Mouse (Mus musculus): ENCODE measurements around the gene Steap1.

Steap1 gene
- long read RNA-seq, experiment 1, transcript Steap1-201 (5 exons, 1,230 nt): major isoform, 102 of 115 reads
- long read RNA-seq, experiment 1, partial matches to known transcripts: 10 of 115 reads
- long read RNA-seq, experiment 1, other reads (novel, unspliced or antisense): 3 of 115 reads
- long read RNA-seq, experiment 2, transcript Steap1-201 (5 exons, 1,230 nt): major isoform, 170 of 183 reads
- long read RNA-seq, experiment 2, partial matches to known transcripts: 9 of 183 reads
- long read RNA-seq, experiment 2, other reads (novel, unspliced or antisense): 4 of 183 reads

DNA sequence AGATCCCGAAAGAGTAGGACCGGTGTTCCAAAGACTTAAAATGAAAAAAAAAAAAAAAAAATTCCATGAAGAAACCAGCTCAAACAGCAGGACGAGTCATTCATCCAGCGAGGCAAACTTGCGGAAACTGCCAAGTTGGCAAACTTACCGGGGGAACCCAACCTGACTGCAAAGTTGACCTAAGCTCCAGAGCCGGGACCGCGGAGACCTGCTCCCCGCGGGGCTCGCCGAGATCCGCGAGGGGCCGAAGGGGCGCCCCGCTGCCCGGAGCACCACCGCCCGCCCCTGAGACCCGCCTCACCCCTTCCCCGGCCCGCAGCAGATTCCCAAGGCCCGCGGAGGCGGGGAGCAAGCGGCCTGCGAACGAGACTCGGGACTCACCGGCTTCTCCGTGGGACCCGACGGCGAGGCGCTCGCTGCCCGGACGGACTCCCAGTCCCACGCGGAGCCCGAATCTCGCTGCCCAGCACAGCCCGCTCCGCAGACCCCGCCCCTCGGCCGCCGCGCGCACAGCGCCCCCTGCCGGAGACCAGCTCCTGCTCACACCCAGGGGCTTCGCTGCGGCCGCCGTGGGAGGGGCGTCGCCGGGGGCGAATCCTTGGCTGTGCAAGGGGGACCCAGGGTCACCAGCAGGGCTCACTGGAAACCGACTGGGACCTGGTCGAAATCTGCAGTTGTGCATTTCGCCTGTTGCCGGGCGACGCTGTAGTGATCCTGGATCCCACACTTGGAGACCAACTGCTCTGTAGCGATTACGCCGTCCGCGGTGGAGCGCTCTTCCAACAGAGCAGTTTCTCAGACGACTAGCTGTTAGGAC, at the start of gene Steap1:
Gene Steap1 (minus strand): TSS at position 461 of the 817 bp plus-strand sequence.
- intact Hi-C loops (cut with DNase I): loop anchor here (1.0 to 2.0 kb wide), 2 partner anchors 102 to 255 kb away; no protein-coding TSS in a partner anchor

DNA sequence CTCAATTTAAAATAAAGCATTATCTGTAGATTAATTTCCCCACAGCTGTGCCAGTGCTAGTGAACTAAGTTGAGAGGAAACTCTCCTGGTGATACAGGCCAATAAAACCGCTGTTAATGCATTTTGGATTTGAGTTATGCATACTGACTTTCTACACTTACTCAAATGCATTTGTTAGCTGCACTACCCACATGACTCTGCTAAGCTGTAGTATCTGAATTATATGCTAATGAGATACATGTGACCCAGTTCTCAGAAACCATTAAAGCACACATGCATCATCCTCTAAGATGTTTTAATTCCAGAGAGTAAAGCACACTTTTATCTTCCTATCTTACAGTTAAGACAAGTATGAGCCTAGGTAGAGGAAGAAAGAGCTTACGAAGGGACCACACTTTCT, 38.0 kb upstream of the Steap1 start:
- intact Hi-C loops (cut with DNase I): no loop called here

DNA sequence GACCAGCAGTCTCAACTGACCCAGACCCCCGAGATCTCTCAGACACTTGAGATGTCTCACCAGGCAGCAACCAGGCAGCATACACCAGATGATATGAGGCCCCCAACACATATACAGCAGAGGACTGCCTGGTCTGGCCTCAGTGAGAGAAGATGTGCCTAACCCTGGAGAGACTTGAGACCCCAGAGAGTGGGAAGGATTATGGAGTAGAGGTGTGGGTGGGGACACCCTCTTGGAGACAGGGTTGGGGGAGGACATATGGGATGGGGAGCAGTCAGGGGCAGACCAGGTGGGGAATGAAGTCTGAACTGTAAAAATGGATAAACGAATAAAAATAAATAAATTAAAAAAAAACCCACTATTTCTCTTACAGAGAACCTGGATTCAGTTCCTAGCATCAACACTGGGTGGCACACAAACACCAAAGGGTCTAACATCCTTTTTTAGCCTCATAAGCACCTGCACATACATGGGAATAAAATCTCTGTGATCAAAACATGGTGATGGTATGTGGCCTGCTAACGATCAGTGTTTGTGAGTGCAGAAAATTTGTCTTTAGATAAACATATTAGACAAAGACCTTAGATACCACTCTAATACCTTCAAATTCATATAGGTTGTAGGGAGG, 7.4 kb upstream of the Steap1 start:
- intact Hi-C loops (cut with DNase I): no loop called here

DNA sequence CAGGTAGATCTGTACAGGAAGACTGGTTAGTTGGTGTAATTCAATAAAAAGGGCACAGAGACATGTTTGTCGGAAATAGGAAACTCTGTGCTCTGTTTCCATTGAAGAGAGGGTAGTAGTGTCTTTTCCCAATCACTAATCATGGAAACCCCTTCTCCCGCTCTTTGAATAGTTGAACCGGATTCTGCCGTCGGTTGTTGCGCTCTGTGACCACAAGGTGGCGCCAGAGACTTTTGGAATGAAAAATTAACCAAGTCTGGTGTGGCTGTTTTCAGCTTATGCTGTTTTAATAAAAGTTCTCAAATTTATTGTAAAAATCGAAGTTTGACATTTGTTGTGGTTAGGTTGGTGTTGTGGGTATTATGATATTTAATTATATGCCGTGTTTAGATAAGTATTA, 5.9 kb upstream of the Steap1 start:
- intact Hi-C loops (cut with DNase I): no loop called here

DNA sequence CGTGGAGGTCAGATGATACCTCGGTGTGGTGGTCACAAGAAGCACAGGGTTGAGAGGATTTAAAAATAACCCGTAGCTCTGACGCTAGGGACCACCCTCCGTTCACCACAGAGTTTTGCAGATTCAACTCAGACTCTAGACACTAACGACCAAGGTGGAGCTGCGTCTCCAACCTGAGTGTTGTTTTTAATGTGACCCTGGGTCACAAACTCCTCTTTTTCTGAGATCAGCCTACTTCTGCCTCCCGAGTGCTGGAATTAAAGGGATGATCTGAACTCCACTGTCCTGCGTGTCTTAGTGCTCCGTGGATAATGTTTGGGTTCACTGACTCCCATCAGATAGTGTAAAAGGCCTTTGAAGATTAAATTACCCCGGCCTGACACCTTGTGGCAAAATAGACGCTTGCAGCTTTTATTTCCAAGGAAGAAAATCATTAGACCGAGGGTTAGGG, 671 bp upstream of the Steap1 start:
- intact Hi-C loops (cut with DNase I): loop anchor here (1.0 to 2.0 kb wide), 2 partner anchors 103 to 255 kb away; no protein-coding TSS in a partner anchor

DNA sequence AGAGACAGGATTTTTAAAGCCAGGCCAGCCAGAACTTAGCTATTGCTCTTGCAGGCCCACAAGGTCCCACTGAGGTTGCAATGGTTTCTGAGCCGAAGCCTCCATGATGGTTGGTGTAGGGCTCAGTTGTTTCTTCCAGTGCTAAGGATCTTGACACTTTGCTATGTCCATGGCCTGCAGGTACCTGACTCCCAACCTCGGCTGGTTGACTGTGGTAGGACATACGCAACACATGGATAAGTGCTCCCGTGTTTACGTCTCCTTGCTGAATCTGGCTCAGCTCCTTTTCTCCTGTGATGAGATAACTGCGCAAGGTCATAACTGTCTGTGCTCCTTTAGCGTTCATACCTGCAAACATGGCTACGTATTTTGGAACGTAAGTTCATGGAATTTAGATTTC, 14.7 kb downstream of the Steap1 start:
- intact Hi-C loops (cut with DNase I): loop anchor here (5.0 kb wide), 1 partner anchor 87 kb away; no protein-coding TSS in a partner anchor

DNA sequence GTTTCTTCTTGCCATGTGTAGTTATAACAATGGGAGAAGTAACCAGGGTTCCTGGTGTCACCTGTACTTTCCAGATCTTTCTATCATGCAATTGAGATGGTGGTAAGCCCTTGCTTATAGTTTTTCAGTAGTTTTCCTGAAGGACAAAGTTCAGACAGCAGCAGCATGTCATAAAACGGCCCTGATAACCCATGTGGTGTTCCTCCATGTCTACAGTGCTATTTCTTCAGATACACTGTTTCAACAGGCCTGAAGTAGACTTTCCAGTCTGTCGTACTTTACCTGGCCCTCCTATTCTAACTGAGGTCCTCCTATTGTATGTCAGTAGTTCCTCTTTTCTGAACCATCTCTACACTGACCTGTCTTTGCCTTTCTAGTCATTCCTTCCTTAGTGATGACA, 16.3 kb downstream of the Steap1 start:
- intact Hi-C loops (cut with DNase I): loop anchor here (5.0 kb wide), 1 partner anchor 86 kb away; no protein-coding TSS in a partner anchor

DNA sequence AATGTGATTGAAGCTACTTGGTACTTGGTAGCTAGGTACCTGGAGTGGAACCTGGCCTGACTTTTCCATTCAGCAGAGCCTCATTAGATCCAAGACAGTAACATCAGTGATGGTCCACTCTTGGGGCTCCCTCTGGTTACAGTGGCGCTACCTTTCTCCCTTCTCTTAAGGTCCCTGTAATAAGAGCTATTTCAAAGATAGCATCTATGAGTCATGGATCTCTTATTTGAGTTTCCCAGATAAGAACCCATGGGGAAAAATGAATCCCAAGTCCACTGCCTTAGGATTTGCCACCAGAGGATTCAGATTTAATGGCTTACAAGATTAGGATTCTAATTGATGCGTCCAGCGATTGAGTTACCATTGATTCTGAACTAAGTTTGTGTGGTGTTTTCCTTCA, 16.9 kb downstream of the Steap1 start:
- intact Hi-C loops (cut with DNase I): loop anchor here (5.0 kb wide), 1 partner anchor 85 kb away; no protein-coding TSS in a partner anchor

DNA sequence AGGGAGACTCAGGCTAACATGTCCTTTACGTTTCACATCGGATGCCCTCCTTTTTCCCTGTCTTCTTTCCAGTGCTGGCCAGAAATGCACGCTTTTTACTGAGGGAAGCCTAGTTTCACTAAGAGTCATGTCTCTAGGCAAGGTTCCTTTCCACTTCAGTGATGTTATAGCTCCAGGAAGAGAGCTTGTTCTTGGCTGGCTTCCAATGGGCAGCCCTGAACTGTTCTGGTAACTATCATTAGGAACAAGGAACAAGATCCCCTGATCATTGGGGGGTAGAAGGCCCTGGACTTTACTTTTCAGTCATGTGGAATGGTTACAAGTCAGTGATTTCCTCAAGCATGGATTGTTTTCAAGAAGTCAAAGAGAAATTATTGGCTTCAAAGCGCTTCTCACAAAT, 19.2 kb downstream of the Steap1 start:
- intact Hi-C loops (cut with DNase I): loop anchor here (5.0 kb wide), 1 partner anchor 83 kb away; no protein-coding TSS in a partner anchor

DNA sequence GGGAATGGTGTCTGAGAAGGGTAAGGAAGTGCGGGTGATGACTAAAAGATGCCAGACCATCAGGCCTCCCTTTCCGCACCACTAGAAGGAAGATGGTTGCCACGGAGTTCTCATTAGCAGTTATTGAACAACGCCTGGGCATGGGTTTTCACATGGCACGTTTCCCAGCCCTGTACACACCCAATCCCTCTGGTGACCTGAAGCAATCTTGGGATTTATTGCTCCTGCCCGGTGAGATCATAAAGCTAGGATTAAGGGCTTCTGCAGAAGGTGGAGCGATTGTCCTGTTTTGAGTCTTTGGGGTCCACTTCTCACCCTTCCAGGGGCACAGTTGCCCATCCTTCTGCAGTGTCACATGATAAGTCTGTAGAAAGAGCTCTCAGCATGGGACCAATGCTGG, 26.9 kb downstream of the Steap1 start:
- intact Hi-C loops (cut with DNase I): no loop called here

DNA sequence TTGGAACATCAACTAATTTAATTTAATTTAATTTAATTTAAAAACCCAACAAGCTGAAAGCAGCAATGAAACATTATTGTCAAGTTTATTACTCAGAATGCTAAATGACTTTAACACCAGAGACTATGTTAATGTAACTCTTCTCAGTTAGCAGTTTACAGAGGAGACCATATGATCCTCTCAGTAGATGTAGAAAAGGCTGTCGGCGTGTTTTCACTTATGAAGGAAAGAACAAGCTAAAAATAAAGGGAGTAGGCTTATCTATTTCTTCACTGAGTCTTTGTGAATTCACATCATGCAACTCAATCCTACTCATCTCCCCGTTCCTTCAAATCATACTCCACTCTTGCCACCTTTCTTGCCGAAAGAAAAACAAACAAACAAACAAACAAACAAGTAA, 38.1 kb downstream of the Steap1 start:
- intact Hi-C loops (cut with DNase I): no loop called here

DNA sequence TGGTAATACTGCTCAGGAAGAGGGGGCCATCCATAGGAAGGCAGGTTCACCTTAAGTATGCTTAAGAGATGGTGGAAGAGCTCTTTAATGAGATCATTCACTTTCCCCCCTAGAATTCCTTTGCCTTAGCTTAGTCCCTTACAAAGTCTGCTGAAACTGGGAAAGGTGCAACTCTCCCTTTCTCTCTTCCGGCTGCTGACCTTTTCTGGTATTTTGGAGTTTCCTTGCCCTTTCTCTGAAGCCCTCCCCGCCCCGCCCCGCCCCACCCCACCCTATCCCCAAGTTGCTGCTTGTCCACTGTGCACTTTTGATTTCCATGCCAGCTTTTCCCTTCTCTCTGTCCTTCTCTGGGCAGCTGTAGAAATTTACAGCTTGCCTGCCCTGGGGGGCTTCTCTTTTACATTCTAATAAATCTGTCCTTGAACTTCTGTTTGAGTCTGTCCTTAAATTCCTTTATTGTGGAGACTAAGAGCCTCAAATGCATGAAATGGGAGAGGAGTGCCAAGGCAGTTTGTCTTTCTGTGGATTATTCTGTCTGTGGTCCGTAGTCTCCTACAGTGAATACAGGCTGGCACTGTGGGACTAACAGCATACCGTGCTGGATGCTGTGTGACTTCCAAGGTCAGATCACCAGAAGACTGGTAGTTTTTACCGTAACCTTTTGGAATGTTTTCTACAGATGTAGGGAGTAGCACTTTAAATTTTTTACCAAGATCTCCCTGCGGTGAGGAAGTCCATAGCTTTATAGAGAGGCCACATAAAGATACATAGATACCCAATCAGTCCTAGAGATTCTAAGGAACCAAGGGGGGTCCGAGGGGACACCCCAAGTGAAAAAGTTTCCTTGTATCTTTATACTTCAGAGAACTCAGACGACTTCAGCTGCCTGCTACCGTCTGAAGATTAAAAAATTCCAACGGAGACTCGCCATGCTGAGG, 41.5 kb downstream of the Steap1 start:
- intact Hi-C loops (cut with DNase I): no loop called here

DNA sequence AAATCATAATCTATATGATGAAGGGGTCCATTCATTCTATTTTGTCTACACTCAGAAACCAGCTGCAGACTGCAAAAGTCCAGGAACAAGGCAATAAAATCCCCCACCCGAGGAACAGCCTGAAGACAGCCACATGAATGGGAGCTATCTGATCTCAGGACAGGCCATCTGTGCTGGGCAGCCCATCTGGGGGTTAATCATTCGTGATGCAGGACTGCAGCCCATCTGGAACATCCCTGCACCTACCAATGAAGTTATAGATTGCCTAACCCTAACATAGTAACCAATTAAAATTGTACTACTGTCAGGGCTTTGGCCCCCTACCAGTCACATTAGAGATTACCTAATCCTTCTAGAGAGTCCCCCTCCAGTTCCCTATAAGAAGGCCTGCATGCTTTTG, 44.1 kb downstream of the Steap1 start:
- intact Hi-C loops (cut with DNase I): no loop called here

DNA sequence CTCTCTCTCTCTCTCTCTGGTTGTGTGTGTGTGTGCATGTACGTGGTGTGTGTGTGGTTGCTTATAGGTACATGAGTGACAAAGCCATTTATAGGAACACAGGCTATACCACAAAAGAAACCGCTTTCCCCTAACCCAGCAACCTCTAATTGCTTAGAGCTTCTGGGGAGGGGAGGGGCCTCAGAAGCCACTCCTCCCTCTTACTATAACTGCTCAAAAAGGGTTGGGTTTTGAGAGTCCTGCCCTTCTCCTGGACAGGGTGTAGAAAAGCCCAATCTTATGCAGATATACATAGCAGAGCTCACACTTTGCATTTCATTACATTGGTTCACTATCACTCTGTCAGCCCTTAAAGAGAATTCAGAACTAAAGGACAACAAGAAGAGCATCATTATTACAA, 48.7 kb downstream of the Steap1 start:
- intact Hi-C loops (cut with DNase I): no loop called here

DNA sequence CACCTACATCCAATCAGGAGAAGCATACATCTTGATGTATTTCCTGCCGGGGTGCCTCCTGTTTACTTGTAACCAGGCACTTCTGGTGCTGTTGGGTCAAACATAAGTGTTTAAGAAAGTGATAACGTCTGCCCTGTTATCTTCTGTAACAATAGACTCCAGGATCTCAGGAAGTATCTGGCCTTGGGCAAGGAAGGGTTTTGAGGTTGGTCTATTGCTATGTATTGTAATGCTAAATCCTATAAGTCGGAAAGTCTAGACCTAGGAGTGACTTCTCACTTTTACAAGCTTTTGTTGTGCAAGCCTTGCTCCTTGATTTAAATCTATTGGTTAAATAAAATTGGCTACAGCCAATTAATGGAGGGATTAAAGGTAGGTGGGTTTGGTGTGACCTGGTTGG, 50.3 kb downstream of the Steap1 start:
- intact Hi-C loops (cut with DNase I): no loop called here

DNA sequence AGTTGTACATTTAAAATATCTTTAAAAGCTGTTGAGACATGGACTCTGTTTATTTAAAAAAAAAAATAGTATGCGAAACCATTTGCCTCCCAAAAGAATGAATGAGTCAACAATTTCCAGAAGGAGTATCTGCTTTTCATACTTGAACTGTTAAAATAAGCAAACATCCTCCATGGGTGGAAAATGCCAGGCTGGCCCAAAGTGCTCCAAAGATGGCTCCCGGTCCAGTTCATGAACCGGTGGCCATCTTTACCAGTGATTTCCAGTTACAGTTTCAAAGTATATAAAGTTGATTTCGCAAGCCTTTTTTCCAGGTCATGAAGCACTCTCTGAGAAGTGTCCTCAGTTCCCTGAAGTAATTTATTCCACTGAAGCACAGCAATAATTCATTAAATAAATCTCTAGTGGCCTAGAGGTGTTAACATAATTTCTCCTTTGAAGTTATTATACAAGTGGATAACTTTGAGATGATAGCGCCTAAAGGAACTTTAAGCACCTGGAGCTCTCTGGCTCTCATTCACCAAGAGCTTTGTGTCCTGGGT, 53.7 kb downstream of the Steap1 start:
- intact Hi-C loops (cut with DNase I): no loop called here

DNA sequence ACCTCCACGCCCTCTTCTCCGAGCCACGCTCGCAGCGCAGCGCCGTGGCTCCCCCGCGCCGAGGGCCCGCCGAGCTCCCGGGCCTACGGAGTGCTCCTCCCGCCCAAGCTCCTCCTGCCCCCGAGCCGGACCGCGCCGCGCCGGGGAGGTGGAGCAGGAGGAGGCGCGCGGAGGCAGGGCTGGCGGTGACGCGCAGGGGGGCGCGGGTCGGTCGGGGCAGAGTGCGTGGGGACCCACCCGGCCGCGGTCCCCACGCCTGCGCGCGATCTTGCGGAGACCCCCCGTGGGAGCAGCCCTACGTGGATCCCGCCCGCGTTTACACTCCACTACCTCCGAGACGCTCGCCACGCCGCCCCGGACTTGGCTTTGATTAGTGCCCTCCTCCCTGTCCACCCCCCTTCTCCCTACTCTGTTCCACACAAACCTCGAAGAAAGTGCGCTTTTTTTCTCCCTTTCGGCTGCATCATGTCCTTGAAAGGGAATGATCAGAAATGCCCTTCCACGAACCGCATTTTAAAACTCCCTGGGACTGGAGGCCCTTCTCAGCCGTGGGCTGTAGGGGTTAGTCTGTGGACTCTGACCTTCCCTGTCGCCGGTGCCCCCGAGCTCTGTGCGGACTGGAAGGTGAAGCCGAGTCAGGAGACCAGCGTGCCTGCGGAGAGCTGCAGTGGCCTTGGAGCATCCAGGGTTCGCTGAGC, 55.0 kb downstream of the Steap1 start, which contains the start of gene Steap2:
Gene Steap2 (minus strand): TSS at position 623 of the 698 bp plus-strand sequence.
- intact Hi-C loops (cut with DNase I): no loop called here

DNA sequence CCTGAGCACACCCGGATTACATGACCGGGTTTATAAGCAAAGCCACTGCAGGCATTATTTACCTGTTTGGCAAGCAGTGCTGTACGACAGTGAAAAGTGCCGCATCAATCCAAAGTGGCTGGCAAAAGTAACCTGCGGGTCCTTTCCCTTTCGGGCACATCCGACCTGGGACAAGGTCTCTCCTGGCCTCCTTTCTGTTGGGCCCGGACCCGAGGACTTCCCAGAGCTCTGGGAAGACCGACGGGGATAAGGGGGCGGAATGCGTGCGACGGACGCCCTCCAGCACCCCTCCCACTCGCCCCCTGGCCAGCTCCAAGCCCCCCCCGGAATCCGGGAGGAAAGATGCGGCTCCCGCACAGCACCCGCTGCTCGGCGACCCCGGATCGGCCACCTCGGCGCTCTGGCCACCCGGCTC, 55.6 kb downstream of the Steap1 start:
- intact Hi-C loops (cut with DNase I): no loop called here

DNA sequence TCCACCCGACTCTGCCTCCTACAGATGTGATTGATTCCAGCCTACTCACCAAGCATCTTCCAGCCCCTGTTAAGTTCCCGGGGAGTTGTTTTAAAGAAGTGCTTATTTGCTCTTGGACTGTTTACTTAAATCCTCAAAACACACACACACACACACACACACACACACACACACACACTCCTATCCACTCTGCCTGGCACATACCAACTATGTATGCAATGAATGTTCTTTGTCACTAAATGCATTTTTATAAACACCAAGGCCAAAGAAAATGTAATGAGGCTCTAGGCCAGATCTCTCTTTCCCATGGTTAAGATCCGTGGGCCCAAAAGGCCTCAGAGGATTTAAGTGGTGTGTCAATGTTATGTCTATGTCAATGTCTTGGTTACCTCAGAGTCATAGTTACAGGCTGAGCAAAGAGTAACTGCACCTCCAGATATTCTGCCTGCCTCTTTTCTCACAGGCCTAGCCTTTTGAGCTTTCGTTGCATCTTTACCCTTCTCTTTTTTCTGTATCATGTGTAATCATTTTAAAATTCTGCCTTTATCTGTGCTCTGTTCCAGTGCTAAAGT, 56.9 kb downstream of the Steap1 start:
- intact Hi-C loops (cut with DNase I): no loop called here
